Mouse (Mus musculus) cerebellum, adult 2 months (tissue): ENCODE data around the gene Smim24.

Experiments
- CTCF ChIP-seq: fragments of 200-500 bp; IDR thresholded peaks from 2 replicates; pipeline ENCODE4 v1.5.1; 2011; ENCODE audit warnings: low read depth, mild to moderate bottlenecking, control low read depth, low read length, moderate library complexity, borderline replicate concordance; ENCODE audit not compliant: insufficient read depth
- POLR2A ChIP-seq: fragments of 200-500 bp; IDR thresholded peaks from 2 replicates; pipeline ENCODE4 v1.6.1; 2011; ENCODE audit warnings: low read length, control low read depth, borderline replicate concordance; ENCODE audit not compliant: insufficient read depth

DNA sequence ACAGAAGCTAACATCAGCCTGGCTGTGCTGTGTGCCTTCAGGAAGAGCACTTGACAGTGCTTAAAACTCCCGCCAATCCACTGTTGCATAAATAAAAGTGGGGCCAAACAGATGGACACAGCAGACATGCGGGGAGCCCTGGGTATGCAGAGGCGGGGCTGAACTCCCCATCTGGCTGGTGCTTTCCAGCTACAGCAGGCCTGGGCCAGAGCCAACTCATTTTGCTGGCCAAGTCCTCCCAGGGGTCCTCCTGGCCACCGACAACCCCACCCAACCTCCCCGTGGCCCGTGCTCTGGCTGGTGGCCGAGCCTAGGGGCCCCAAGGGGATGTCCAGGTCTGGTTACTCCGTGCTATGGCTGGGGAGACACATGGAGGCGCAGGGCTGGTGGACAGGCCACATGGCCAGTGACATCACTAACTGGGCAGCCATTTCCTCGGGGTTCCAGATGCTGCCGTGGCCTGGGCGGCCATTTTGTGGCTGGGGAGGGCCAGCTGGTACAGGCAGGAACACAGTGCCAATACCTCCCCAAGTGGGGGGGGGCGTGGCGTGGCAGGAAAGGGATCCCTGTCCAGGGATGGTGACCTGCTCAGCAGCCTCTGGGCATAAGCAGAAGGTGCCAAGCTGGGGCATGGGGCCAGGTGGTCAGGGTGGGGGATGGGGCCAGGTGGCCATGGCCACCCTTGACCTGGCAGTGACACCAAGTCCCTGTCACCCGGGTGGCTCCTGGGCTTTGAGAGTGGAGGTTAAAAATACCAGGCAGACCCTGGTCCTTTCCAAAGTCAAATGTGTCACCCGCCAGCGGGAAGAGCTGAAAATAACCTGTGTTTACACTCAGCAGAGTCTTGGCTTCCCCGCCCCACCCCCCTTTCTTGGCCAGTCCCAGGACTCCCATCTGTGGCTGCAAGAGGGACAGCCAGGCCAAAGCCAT is 18.9 kb downstream of the Smim24 start:
- TF ChIP-seq POLR2A: no peak
- no peak for TF ChIP-seq CTCF
